Mouse (Mus musculus) left cerebral cortex, adult 18-20 months (tissue): ENCODE results near the gene Mcee. TPM values are rescaled to one million over a fixed set of nuclear protein-coding genes. Genes with fewer than 3 reads are reported as not detected.

Experiments
- DNase-seq, 2 experiments: peaks; one replicate each; pipeline ENCODE4 v3.0.0; 2021 to 2022; ENCODE audit warnings: low spot score in 2 of 2, mixed read lengths in 1 of 2
- total RNA-seq, 2 experiments: library from RNA; stranded (reverse); gene quantifications; 2 replicates each; pipeline ENCODE4 v1.2.3; 2021

Mcee gene
- total RNA-seq, 2 experiments from 2014 or later: 42.1 to 44.3 TPM

GRCm38 (mm10) chr7:64403989-64404388 is 11.6 kb downstream of the Mcee start:
- DNase-seq: no peak

- DNase-seq: peak in 1 of 2 experiments; percentile 3
Observed at GRCm38 (mm10) chr7:64424861-64425260, 32.5 kb downstream of the Mcee start.

GRCm38 (mm10) chr7:64439595-64440518 is 47.5 kb downstream of the Mcee start:
- no peak for DNase-seq

GRCm38 (mm10) chr7:64440519-64440918 is 48.1 kb downstream of the Mcee start:
- no peak for DNase-seq

- no peak for DNase-seq
Observed at GRCm38 (mm10) chr7:64450631-64451030, 58.2 kb downstream of the Mcee start.

- DNase-seq: peak; percentile 56 to 63
Observed at GRCm38 (mm10) chr7:64451441-64451840, 59.0 kb downstream of the Mcee start.

GRCm38 (mm10) chr7:64451861-64452382 is 59.5 kb downstream of the Mcee start:
- peak in 1 of 2 experiments; percentile 9 for DNase-seq

- no peak for DNase-seq
Observed at GRCm38 (mm10) chr7:64452471-64453222, 60.2 kb downstream of the Mcee start.

GRCm38 (mm10) chr7:64456176-64456575 is 63.8 kb downstream of the Mcee start:
- no peak for DNase-seq

- no peak for DNase-seq
Observed at GRCm38 (mm10) chr7:64456676-64457075, 64.3 kb downstream of the Mcee start.

GRCm38 (mm10) chr7:64457811-64458210 is 65.4 kb downstream of the Mcee start:
- no peak for DNase-seq

Other genes with a start within 250 kb of the Mcee start
- gene Trpm1, start 238.8 kb upstream of the Mcee start, total RNA-seq: under 1 TPM; 0.37 to 0.84 TPM
- 10 to 100 TPM; 16.3 to 17.4 TPM for gene Mtmr10, start 105.0 kb upstream of the Mcee start, total RNA-seq
- gene Fan1, start 18.5 kb upstream of the Mcee start, total RNA-seq: 10 to 100 TPM; 10.6 to 10.7 TPM
- gene Mphosph10, start 339 bp upstream of the Mcee start, total RNA-seq: 10 to 100 TPM; 18.2 to 22.4 TPM
- gene Apba2, start 109.1 kb downstream of the Mcee start, total RNA-seq: 100 to 1,000 TPM; 228 to 245 TPM